Comparison of ENCODE assay signal across 26 mouse cellular contexts in genomic region chr3:22316466-22317185, GRCm38 (mm10).
A peak's percentile ranks its signal among the peaks of the same experiment; 100 is the strongest.
DNase-seq lines count a peak whose midpoint lies in the region; ATAC-seq and TF ChIP-seq lines count a peak whose summit lies in the region.
"Had no signal": no experiment of that assay in that cellular context is flagged by ENCODE, and none has a peak within 500 bp of the region (broad histone marks: within the 10 kb centered on the region; RNA-seq: fewer than 3 reads in every experiment).

No protein-coding gene starts in this region.

- no peaks in the 10 kb centered on the region for H3K36me3 ChIP-seq in forebrain, embryonic 15.5 days
- H3K36me3 ChIP-seq in forebrain, embryonic 13.5 days (ENCODE audit: poor library complexity, severe bottlenecking) = no peaks in the 10 kb centered on the region
- H3K36me3 ChIP-seq in hindbrain, postnatal 0 days (ENCODE audit: insufficient read depth, low read length) = no peaks in the 10 kb centered on the region
- H3K36me3 ChIP-seq: embryonic facial prominence, embryonic 13.5 days; heart, embryonic 12.5 days; limb, embryonic 12.5 days; neural tube, embryonic 12.5 days; stomach, embryonic 15.5 days had no signal

- 65% methylated on average over 10 of the region's 10 CpGs for WGBS in forebrain, embryonic 15.5 days
- WGBS in forebrain, embryonic 13.5 days = 73% methylated on average over 10 of the region's 10 CpGs
- WGBS in hindbrain, postnatal 0 days = 44% methylated on average over 10 of the region's 10 CpGs

- H3K4me1 ChIP-seq in forebrain, embryonic 15.5 days = no peaks in the 10 kb centered on the region
- H3K4me1 ChIP-seq in forebrain, embryonic 13.5 days = no peaks in the 10 kb centered on the region
- no peaks in the 10 kb centered on the region for H3K4me1 ChIP-seq in hindbrain, postnatal 0 days (ENCODE audit: insufficient read depth, low read length)
- H3K4me1 ChIP-seq: embryonic facial prominence, embryonic 13.5 days; heart, embryonic 12.5 days; limb, embryonic 12.5 days; neural tube, embryonic 12.5 days; stomach, embryonic 15.5 days had no signal

- intact Hi-C loops in left cerebral cortex, postnatal 4 days (cut with DNase I) = no loop called here
- intact Hi-C loops in left cerebral cortex, adult 2 months (cut with DNase I) = no loop called here

- H3K9ac ChIP-seq in forebrain, embryonic 15.5 days (replicated peaks) = no peak overlapping the region
- no peak overlapping the region for H3K9ac ChIP-seq in forebrain, embryonic 13.5 days
- H3K9ac ChIP-seq in hindbrain, postnatal 0 days (replicated peaks; ENCODE audit: low read length) = no peak overlapping the region
- H3K9ac ChIP-seq: embryonic facial prominence, embryonic 13.5 days; heart, embryonic 12.5 days; limb, embryonic 12.5 days; liver, postnatal 0 days; neural tube, embryonic 12.5 days; stomach, embryonic 15.5 days had no signal

- 0 out of 2 replicates have a peak, but pooled peaks have one; percentile 38 for ATAC-seq in forebrain, embryonic 15.5 days (replicated peaks)
- no peak for ATAC-seq in forebrain, embryonic 13.5 days
- peak; percentile 45; the same call in 1 of the 2 replicates for ATAC-seq in hindbrain, postnatal 0 days
- ATAC-seq: activated CD4-positive, CD25-positive, alpha-beta regulatory T cell, adult 4 months; intestine, postnatal 0 days; liver, postnatal 0 days had no signal

- TF ChIP-seq CTCF in left cerebral cortex, adult 2 months (IDR thresholded peaks at IDR 0.05) = no peak
- no peak for TF ChIP-seq CTCF in hindbrain, postnatal 0 days (IDR thresholded peaks at IDR 0.05; ENCODE audit: low read depth)

- H3K9me3 ChIP-seq in forebrain, embryonic 15.5 days = no peaks in the 10 kb centered on the region
- no peaks in the 10 kb centered on the region for H3K9me3 ChIP-seq in forebrain, embryonic 13.5 days (replicated peaks)
- H3K9me3 ChIP-seq in hindbrain, postnatal 0 days (ENCODE audit: low read length) = no peaks in the 10 kb centered on the region
- H3K9me3 ChIP-seq: embryonic facial prominence, embryonic 13.5 days; heart, embryonic 12.5 days; limb, embryonic 12.5 days; neural tube, embryonic 12.5 days; stomach, embryonic 15.5 days had no signal

- no peak overlapping the region for H3K27ac ChIP-seq in forebrain, embryonic 15.5 days (replicated peaks)
- H3K27ac ChIP-seq in forebrain, embryonic 13.5 days = no peak overlapping the region
- H3K27ac ChIP-seq in left cerebral cortex, adult 2 months = no peak overlapping the region
- H3K27ac ChIP-seq in hindbrain, postnatal 0 days = no peak overlapping the region
- H3K27ac ChIP-seq: embryonic facial prominence, embryonic 13.5 days; layer of hippocampus, adult 2 months; limb, embryonic 12.5 days; neural tube, embryonic 12.5 days; stomach, embryonic 15.5 days had no signal

- H3K4me3 ChIP-seq in forebrain, embryonic 15.5 days = no peak overlapping the region
- no peak overlapping the region for H3K4me3 ChIP-seq in forebrain, embryonic 13.5 days
- no peak overlapping the region for H3K4me3 ChIP-seq in left cerebral cortex, adult 2 months
- H3K4me3 ChIP-seq in hindbrain, postnatal 0 days (ENCODE audit: low read length) = no peak overlapping the region
- H3K4me3 ChIP-seq: embryonic facial prominence, embryonic 13.5 days; heart, embryonic 12.5 days; layer of hippocampus, adult 2 months; limb, embryonic 12.5 days; neural tube, embryonic 12.5 days; stomach, embryonic 15.5 days had no signal

- no peaks in the 10 kb centered on the region for H3K27me3 ChIP-seq in forebrain, embryonic 15.5 days
- H3K27me3 ChIP-seq in forebrain, embryonic 13.5 days = no peaks in the 10 kb centered on the region
- H3K27me3 ChIP-seq in hindbrain, postnatal 0 days (ENCODE audit: insufficient read depth, low read length) = no peaks in the 10 kb centered on the region
- H3K27me3 ChIP-seq: embryonic facial prominence, embryonic 13.5 days; heart, embryonic 12.5 days; limb, embryonic 12.5 days; neural tube, embryonic 12.5 days; stomach, embryonic 15.5 days had no signal

- peak; percentile 74 for DNase-seq in left cerebral cortex, postnatal 4 days
- no peak for DNase-seq in left cerebral cortex, adult 2 months (ENCODE audit: extremely low spot score in 1 of 2, low spot score in 2 of 2)
- DNase-seq in hindbrain, postnatal 0 days (ENCODE audit: low spot score) = peak; percentile 60
- no peak for DNase-seq in frontal cortex, postnatal 14 days (ENCODE audit: low spot score in 2 of 2)
- no peak for DNase-seq in spleen, postnatal 36 days (ENCODE audit: low spot score in 2 of 2)
- DNase-seq: adrenal gland, postnatal 14 days; gastrocnemius, postnatal 10 days; heart, postnatal 10 days; kidney, postnatal 25 days; liver, postnatal 0 days; lung, postnatal 10 days; right cerebral cortex, adult 18-20 months; right cerebral cortex, postnatal 4 days; thymus, postnatal 25 days had no signal

- no peak overlapping the region for H3K4me2 ChIP-seq in forebrain, embryonic 15.5 days (replicated peaks)
- no peak overlapping the region for H3K4me2 ChIP-seq in forebrain, embryonic 13.5 days
- H3K4me2 ChIP-seq in hindbrain, postnatal 0 days (ENCODE audit: low read depth, low read length) = no peak overlapping the region
- H3K4me2 ChIP-seq: embryonic facial prominence, embryonic 13.5 days; heart, embryonic 12.5 days; limb, embryonic 12.5 days; liver, embryonic 11.5 days; midbrain, embryonic 11.5 days; neural tube, embryonic 12.5 days; stomach, embryonic 15.5 days had no signal

Comparison
In these comparisons a context has a peak if more than half of its experiments do, and no peak if none do; other contexts are left out.
1. DNase-seq: peak in left cerebral cortex, postnatal 4 days (single experiment) and hindbrain, postnatal 0 days (single experiment); none in left cerebral cortex, adult 2 months (0 of 2), frontal cortex, postnatal 14 days (0 of 2) and spleen, postnatal 36 days (0 of 2).